Mouse (Mus musculus): ENCODE measurements around the gene Cldn6. TPM values are rescaled to one million over a fixed set of nuclear protein-coding genes. Genes with fewer than 3 reads are reported as not detected.

Cldn6 gene
- total RNA-seq, 4 experiments from 2014 or later: not detected

GRCm38 (mm10) chr17:23722376-23723125 is 43.5 kb downstream of the Cldn6 start, which contains the start of gene 1520401A03Rik:
TSS of gene 1520401A03Rik (minus strand) at chr17:23722783.
- no peak for DNase-seq

GRCm38 (mm10) chr17:23725477-23725876 is 46.4 kb downstream of the Cldn6 start:
- no peak for DNase-seq

- peak; percentile 91 for DNase-seq
These were observed 47.1 kb downstream of the Cldn6 start, which contains the start of gene Pkmyt1 for GRCm38 (mm10) chr17:23725999-23726757. TSS of gene Pkmyt1 (plus strand) at chr17:23726336.

GRCm38 (mm10) chr17:23726758-23727142 is 47.7 kb downstream of the Cldn6 start:
- peak; percentile 63 for DNase-seq

GRCm38 (mm10) chr17:23730441-23730840 is 51.4 kb downstream of the Cldn6 start:
- no peak for DNase-seq

Other genes with a start within 250 kb of the Cldn6 start
- not detected for gene Vmn2r117, start 199.6 kb upstream of the Cldn6 start, total RNA-seq (2022)
- 10 to 100 TPM; 12.0 to 15.5 (median 12.9) TPM for gene Zfp213, start 115.0 kb upstream of the Cldn6 start, total RNA-seq (2022)
- 10 to 100 TPM in 3 of 4 experiments, 1 to 10 TPM in 1; 8.2 to 19.2 (median 14.6) TPM for gene Zfp13, start 79.8 kb upstream of the Cldn6 start, total RNA-seq (2022)
- gene Zscan10, start 78.4 kb upstream of the Cldn6 start, total RNA-seq (2022): not detected
- gene Mmp25, start 34.0 kb upstream of the Cldn6 start, total RNA-seq (2022): under 1 TPM in 3 of 4 experiments, not detected in 1; 0.06 to 0.13 (median 0.09) TPM
- not detected for gene Bicdl2, start 18.7 kb upstream of the Cldn6 start, total RNA-seq (2022)
- gene Hcfc1r1, start 5.7 kb upstream of the Cldn6 start, total RNA-seq (2022): 100 to 1,000 TPM; 136 to 169 (median 147) TPM
- gene Thoc6, start 5.4 kb upstream of the Cldn6 start, total RNA-seq (2022): 10 to 100 TPM; 24.7 to 28.3 (median 26.7) TPM
- 100 to 1,000 TPM; 156 to 243 (median 195) TPM for gene Tnfrsf12a, start 1.8 kb upstream of the Cldn6 start, total RNA-seq (2022)
- gene Cldn9, start 4.8 kb downstream of the Cldn6 start, total RNA-seq (2022): under 1 TPM in 2 of 4 experiments, not detected in 2; 0.17 to 0.38 TPM
- 10 to 100 TPM in 3 of 4 experiments, 1 to 10 TPM in 1; 2.4 to 62.8 (median 19.6) TPM for gene 1520401A03Rik, start 43.5 kb downstream of the Cldn6 start, total RNA-seq (2022)
- gene Pkmyt1, start 47.1 kb downstream of the Cldn6 start, total RNA-seq (2022): 1 to 10 TPM; 1.7 to 6.2 (median 3.6) TPM
- gene Paqr4, start 61.6 kb downstream of the Cldn6 start, total RNA-seq (2022): 10 to 100 TPM in 3 of 4 experiments, 1 to 10 TPM in 1; 7.7 to 17.9 (median 12.0) TPM
- gene Kremen2, start 66.6 kb downstream of the Cldn6 start, total RNA-seq (2022): under 1 TPM in 3 of 4 experiments, not detected in 1; 0.17 to 0.30 (median 0.26) TPM
- gene Flywch1, start 92.4 kb downstream of the Cldn6 start, total RNA-seq (2022): 100 to 1,000 TPM in 2 of 4 experiments, 10 to 100 TPM in 2; 82.9 to 115 (median 102) TPM
- 10 to 100 TPM in 3 of 4 experiments, 1 to 10 TPM in 1; 5.8 to 15.4 (median 13.1) TPM for gene Flywch2, start 106.8 kb downstream of the Cldn6 start, total RNA-seq (2022)
- gene Srrm2, start 111.3 kb downstream of the Cldn6 start, total RNA-seq (2022): 1,000 to 10,000 TPM in 1 of 4 experiments, 100 to 1,000 TPM in 3; 612 to 1,355 (median 855) TPM
- gene Elob, start 149.9 kb downstream of the Cldn6 start, total RNA-seq (2022): 100 to 1,000 TPM; 365 to 430 (median 403) TPM
- gene Prss33, start 156.8 kb downstream of the Cldn6 start, total RNA-seq (2022): not detected
- gene Prss32, start 164.6 kb downstream of the Cldn6 start, total RNA-seq (2022): not detected
- 1 to 10 TPM in 3 of 4 experiments, under 1 TPM in 1; 0.56 to 1.8 (median 1.4) TPM for gene Prss41, start 164.9 kb downstream of the Cldn6 start, total RNA-seq (2022)
- not detected for gene Prss21, start 188.8 kb downstream of the Cldn6 start, total RNA-seq (2022)
- gene Dcpp1, start 201.6 kb downstream of the Cldn6 start, total RNA-seq (2022): not detected
- gene Dcpp2, start 201.6 kb downstream of the Cldn6 start, total RNA-seq (2022): not detected
- not detected for gene Dcpp3, start 238.2 kb downstream of the Cldn6 start, total RNA-seq (2022)

Data from adrenal gland, adult 8-10 months (tissue).